Mouse (Mus musculus) limb, embryonic 15.5 days (tissue): Measurements from ENCODE around the gene Golga7b. TPM values are rescaled to one million over a fixed set of nuclear protein-coding genes. Genes with fewer than 3 reads are reported as not detected.

Experiments
- ATAC-seq: fragments of 200-750 bp; cut with Nextera tagmentation; 2 replicates; pipeline ENCODE4 v1.8.0; 2017; ENCODE audit warnings: low read depth, moderate TSS enrichment; ENCODE audit not compliant: insufficient number of reproducible peaks, low FRiP score, low TSS enrichment
- H3K27ac ChIP-seq: fragments of 300-500 bp; sonication (generic); 2 replicates; pipeline ENCODE4 v1.5.1; 2015; ENCODE audit warnings: moderate library complexity, mild to moderate bottlenecking, inconsistent platforms
- H3K27me3 ChIP-seq: fragments of 300-500 bp; sonication (generic); 2 replicates; pipeline ENCODE4 v1.6.1; 2015; ENCODE audit warnings: inconsistent platforms
- H3K36me3 ChIP-seq: fragments of 300-500 bp; sonication (generic); 2 replicates; pipeline ENCODE4 v1.6.1; 2015; ENCODE audit warnings: inconsistent platforms
- H3K4me1 ChIP-seq: fragments of 300-500 bp; sonication (generic); 2 replicates; pipeline ENCODE4 v1.6.1; 2015; ENCODE audit warnings: inconsistent platforms
- H3K4me2 ChIP-seq: fragments of 300-500 bp; sonication (generic); 2 replicates; pipeline ENCODE4 v1.6.1; 2015; ENCODE audit warnings: mild to moderate bottlenecking, inconsistent platforms
- H3K4me3 ChIP-seq: fragments of 300-500 bp; sonication (generic); 2 replicates; pipeline ENCODE4 v1.5.1; 2015; ENCODE audit warnings: mild to moderate bottlenecking, inconsistent platforms
- H3K9ac ChIP-seq: fragments of 300-500 bp; sonication (generic); 2 replicates; pipeline ENCODE4 v1.6.1; 2015; ENCODE audit warnings: inconsistent platforms
- H3K9me3 ChIP-seq: fragments of 300-500 bp; sonication (generic); 2 replicates; pipeline ENCODE4 v1.6.1; 2016; ENCODE audit warnings: inconsistent platforms
- WGBS: fragments of 180-500 bp; shearing (Covaris S2); methylation state at CpG from one replicate; pipeline ENCODE4 v1.1.7; 2015; 5-methylcytosine and 5-hydroxymethylcytosine counted together
- polyA plus RNA-seq: library from polyadenylated mRNA; unstranded; fragments of >200 nt; fragmentation: Nextera tagmentation; extraction: Ambion mirVana; gene quantifications from 2 replicates; pipeline ENCODE4 v1.2.1, GENCODE M21; 2015

The Golga7b gene
- polyA plus RNA-seq, 1 experiment from 2014 or later: 0.36 TPM

- 76% methylated on average over 6 of the region's 6 CpGs for WGBS
These were observed 29.9 kb downstream of the Golga7b start for GRCm38 (mm10) chr19:42277288-42277687.

DNA sequence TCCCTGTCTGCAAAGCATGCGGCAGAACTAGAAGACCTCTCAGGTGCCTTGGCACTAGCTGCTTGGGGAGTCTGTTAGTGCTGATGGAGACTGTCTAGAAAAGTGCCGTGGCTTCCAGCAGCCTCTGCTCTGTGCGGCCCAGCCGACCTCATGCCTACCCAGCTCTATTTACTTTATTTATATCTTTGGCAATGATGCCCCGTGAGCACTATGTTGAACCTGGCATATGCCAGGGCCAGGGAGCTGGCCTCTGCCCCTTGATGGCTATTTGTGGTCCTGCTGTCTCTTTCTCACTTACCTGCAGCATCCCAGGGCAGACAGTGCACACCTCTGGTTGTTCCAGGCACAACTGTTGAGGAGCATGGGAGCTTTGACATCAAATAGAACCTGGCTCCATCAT, 31.1 kb downstream of the Golga7b start:
- Histone ChIP-seq H3K36me3 (no peaks in the 10 kb centered on the region), H3K4me3 (no peak overlapping the region), H3K4me1 (no peaks in the 10 kb centered on the region), H3K27me3 (no peaks in the 10 kb centered on the region), H3K27ac (no peak overlapping the region), H3K4me2 (no peak overlapping the region), H3K9ac (no peak overlapping the region), H3K9me3 (no peaks in the 10 kb centered on the region)
- ATAC-seq: no peak
- WGBS: 81% methylated on average over 5 of the region's 5 CpGs

More at GRCm38 (mm10) chr19:42277288-42277687, 29.9 kb downstream of the Golga7b start:
- no peak overlapping the region for H3K4me3 ChIP-seq
- no peak overlapping the region for H3K9ac ChIP-seq
- no peaks in the 10 kb centered on the region for H3K27me3 ChIP-seq
- no peaks in the 10 kb centered on the region for H3K4me1 ChIP-seq
- no peak overlapping the region for H3K4me2 ChIP-seq
- ATAC-seq: no peak
- no peaks in the 10 kb centered on the region for H3K9me3 ChIP-seq
- H3K27ac ChIP-seq: no peak overlapping the region
- H3K36me3 ChIP-seq: no peaks in the 10 kb centered on the region

GRCm38 (mm10) chr19:42279611-42280010, 32.2 kb downstream of the Golga7b start:
- 64% methylated on average over 3 of the region's 3 CpGs for WGBS
- H3K4me3 ChIP-seq: no peak overlapping the region

GRCm38 (mm10) chr19:42284178-42284577, 36.8 kb downstream of the Golga7b start:
- WGBS: 74% methylated on average over 8 of the region's 8 CpGs
- Histone ChIP-seq H3K9ac (no peak overlapping the region), H3K36me3 (no peaks in the 10 kb centered on the region), H3K4me3 (no peak overlapping the region), H3K9me3 (no peaks in the 10 kb centered on the region), H3K4me2 (no peak overlapping the region), H3K27me3 (no peaks in the 10 kb centered on the region), H3K27ac (no peak overlapping the region), H3K4me1 (no peaks in the 10 kb centered on the region)
- ATAC-seq: no peak

More at GRCm38 (mm10) chr19:42279611-42280010, 32.2 kb downstream of the Golga7b start:
- no peaks in the 10 kb centered on the region for H3K9me3 ChIP-seq
- no peak overlapping the region for H3K4me2 ChIP-seq
- H3K27me3 ChIP-seq: no peaks in the 10 kb centered on the region
- ATAC-seq: no peak
- H3K27ac ChIP-seq: no peak overlapping the region
- no peaks in the 10 kb centered on the region for H3K4me1 ChIP-seq
- H3K36me3 ChIP-seq: no peaks in the 10 kb centered on the region
- no peak overlapping the region for H3K9ac ChIP-seq

GRCm38 (mm10) chr19:42288361-42288760, 41.0 kb downstream of the Golga7b start:
- no peak overlapping the region for H3K27ac ChIP-seq
- no peak for ATAC-seq
- 75% methylated on average over 4 of the region's 4 CpGs for WGBS
- H3K27me3 ChIP-seq: no peaks in the 10 kb centered on the region
- H3K4me2 ChIP-seq: no peak overlapping the region
- no peak overlapping the region for H3K4me3 ChIP-seq
- no peaks in the 10 kb centered on the region for H3K36me3 ChIP-seq
- no peaks in the 10 kb centered on the region for H3K9me3 ChIP-seq
- H3K4me1 ChIP-seq: peaks cover 13% of the 10 kb centered on the region
- no peak overlapping the region for H3K9ac ChIP-seq

GRCm38 (mm10) chr19:42290954-42291661, 43.7 kb downstream of the Golga7b start:
- 18% methylated on average over 7 of the region's 7 CpGs for WGBS
- Histone ChIP-seq H3K4me2 (no peak overlapping the region), H3K36me3 (no peaks in the 10 kb centered on the region), H3K9ac (no peak overlapping the region), H3K4me3 (no peak overlapping the region), H3K9me3 (no peaks in the 10 kb centered on the region), H3K27ac (no peak overlapping the region), H3K4me1 (peaks cover 13% of the 10 kb centered on the region), H3K27me3 (no peaks in the 10 kb centered on the region)
- no peak for ATAC-seq

- no peak overlapping the region for H3K4me2 ChIP-seq
These were observed 44.7 kb downstream of the Golga7b start for GRCm38 (mm10) chr19:42292106-42292505.

GRCm38 (mm10) chr19:42293216-42293615, 45.8 kb downstream of the Golga7b start:
- no peak for ATAC-seq

More at GRCm38 (mm10) chr19:42292106-42292505, 44.7 kb downstream of the Golga7b start:
- Histone ChIP-seq H3K27me3 (no peaks in the 10 kb centered on the region), H3K4me1 (peaks cover 13% of the 10 kb centered on the region), H3K36me3 (no peaks in the 10 kb centered on the region), H3K9ac (no peak overlapping the region), H3K9me3 (no peaks in the 10 kb centered on the region), H3K4me3 (no peak overlapping the region), H3K27ac (no peak overlapping the region)
- ATAC-seq: no peak
- 35% methylated on average over 8 of the region's 8 CpGs for WGBS

DNA sequence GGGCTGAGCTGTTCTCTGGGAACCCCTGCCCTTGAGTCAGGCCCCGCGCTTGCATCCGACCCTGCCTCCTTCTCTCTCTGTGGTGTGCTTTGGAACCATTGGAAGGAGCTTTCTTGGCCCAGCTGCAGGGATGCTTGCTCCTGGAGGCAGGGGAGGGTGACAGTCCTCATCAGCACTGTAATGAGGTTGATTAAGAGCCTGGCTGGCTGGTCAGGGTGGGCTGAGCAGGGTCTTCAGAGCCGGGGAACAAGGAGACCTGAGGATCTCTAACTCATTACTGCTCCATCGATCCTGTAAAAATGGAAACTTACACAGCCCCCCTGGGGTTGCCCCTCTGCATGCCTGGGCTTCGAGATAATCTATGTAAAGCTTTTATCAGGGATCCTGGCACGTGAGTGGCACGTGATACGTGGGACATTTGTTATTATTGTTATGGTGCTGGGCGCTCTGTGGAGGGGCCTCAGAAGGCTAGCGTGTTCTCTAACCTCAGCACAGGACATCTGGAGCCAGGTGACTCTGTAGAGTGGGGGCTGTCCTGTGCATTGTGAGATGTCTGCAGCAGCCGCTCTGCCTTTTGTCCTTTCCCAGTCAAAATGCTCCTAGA, 55.9 kb downstream of the Golga7b start:
- ATAC-seq: no peak
- H3K4me2 ChIP-seq: no peak overlapping the region
- no peaks in the 10 kb centered on the region for H3K27me3 ChIP-seq
- H3K4me3 ChIP-seq: no peak overlapping the region
- H3K4me1 ChIP-seq: 0 out of 2 replicates have a peak, but pooled peaks cover 4% of the 10 kb centered on the region
- H3K27ac ChIP-seq: no peak overlapping the region
- H3K9ac ChIP-seq: no peak overlapping the region
- H3K9me3 ChIP-seq: no peaks in the 10 kb centered on the region
- 65% methylated on average over 12 of the region's 12 CpGs for WGBS
- no peaks in the 10 kb centered on the region for H3K36me3 ChIP-seq

More at GRCm38 (mm10) chr19:42293216-42293615, 45.8 kb downstream of the Golga7b start:
- peaks cover 13% of the 10 kb centered on the region for H3K4me1 ChIP-seq
- H3K4me3 ChIP-seq: no peak overlapping the region
- no peaks in the 10 kb centered on the region for H3K27me3 ChIP-seq
- no peak overlapping the region for H3K4me2 ChIP-seq
- H3K9me3 ChIP-seq: no peaks in the 10 kb centered on the region
- no peaks in the 10 kb centered on the region for H3K36me3 ChIP-seq
- H3K9ac ChIP-seq: no peak overlapping the region
- 77% methylated on average over 6 of the region's 6 CpGs for WGBS
- no peak overlapping the region for H3K27ac ChIP-seq

DNA sequence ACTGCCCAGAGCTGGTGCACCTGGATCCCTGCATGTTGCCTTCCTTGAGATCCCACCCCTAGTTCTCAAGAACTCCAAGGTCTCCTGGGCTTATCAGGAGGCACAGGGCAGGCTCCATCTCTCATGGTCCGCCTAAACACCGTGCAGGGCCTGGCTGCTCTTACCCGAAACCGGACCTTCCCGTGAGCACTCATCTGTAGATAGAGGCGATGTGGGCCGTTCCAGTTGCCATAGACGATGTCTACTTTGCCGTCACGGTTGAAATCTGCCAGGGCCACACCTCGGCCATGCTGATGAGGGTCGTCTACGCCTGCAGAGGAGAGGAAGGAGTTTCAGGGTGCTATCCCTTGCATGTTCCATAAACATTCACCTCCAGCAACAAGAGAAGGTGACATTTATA, 57.1 kb downstream of the Golga7b start:
- H3K4me1 ChIP-seq: 0 out of 2 replicates have a peak, but pooled peaks cover 4% of the 10 kb centered on the region
- 84% methylated on average over 13 of the region's 13 CpGs for WGBS
- no peak overlapping the region for H3K9ac ChIP-seq
- no peak overlapping the region for H3K4me2 ChIP-seq
- no peak overlapping the region for H3K27ac ChIP-seq
- no peaks in the 10 kb centered on the region for H3K27me3 ChIP-seq
- H3K36me3 ChIP-seq: no peaks in the 10 kb centered on the region
- ATAC-seq: no peak
- no peak overlapping the region for H3K4me3 ChIP-seq
- no peaks in the 10 kb centered on the region for H3K9me3 ChIP-seq

- no peak overlapping the region for H3K4me3 ChIP-seq
- ATAC-seq: no peak
These were observed 58.4 kb downstream of the Golga7b start for GRCm38 (mm10) chr19:42305746-42306145.

DNA sequence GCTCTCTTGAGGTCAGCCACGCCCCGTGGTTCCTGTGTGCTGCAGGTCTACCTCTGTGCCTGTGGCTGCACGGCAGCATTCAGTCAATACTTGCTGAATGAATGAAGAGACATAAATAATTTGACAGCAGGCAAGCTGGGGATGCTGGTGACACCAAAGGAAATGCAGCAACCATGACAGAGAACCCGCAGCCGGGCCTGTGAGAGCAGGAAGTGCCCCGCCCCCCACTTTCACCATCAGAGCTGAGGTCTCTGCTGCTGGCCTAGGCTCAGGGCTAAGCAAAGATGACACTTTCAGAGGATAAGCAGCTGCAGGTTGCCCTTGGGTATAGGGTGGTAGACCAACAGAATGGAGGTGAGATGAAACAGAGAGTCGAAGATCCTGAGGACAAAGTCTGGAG, 58.8 kb downstream of the Golga7b start:
- Histone ChIP-seq H3K4me2 (no peak overlapping the region), H3K4me3 (no peak overlapping the region), H3K9ac (no peak overlapping the region), H3K9me3 (no peaks in the 10 kb centered on the region), H3K27ac (no peak overlapping the region), H3K36me3 (no peaks in the 10 kb centered on the region), H3K4me1 (0 out of 2 replicates have a peak, but pooled peaks cover 4% of the 10 kb centered on the region), H3K27me3 (no peaks in the 10 kb centered on the region)
- 38% methylated on average over 7 of the region's 7 CpGs for WGBS
- no peak for ATAC-seq

More at GRCm38 (mm10) chr19:42305746-42306145, 58.4 kb downstream of the Golga7b start:
- H3K4me1 ChIP-seq: 0 out of 2 replicates have a peak, but pooled peaks cover 4% of the 10 kb centered on the region
- 65% methylated on average over 8 of the region's 8 CpGs for whole genome bisulfite sequencing
- no peaks in the 10 kb centered on the region for H3K9me3 ChIP-seq
- no peak overlapping the region for H3K4me2 ChIP-seq
- H3K36me3 ChIP-seq: no peaks in the 10 kb centered on the region
- no peaks in the 10 kb centered on the region for H3K27me3 ChIP-seq
- no peak overlapping the region for H3K27ac ChIP-seq
- H3K9ac ChIP-seq: no peak overlapping the region
